Mouse (Mus musculus) limb, embryonic 14.5 days (tissue): ENCODE results near the gene Sec24d. TPM values are rescaled to one million over a fixed set of nuclear protein-coding genes. Genes with fewer than 3 reads are reported as not detected.

Source experiments
- ATAC-seq: fragments of 200-750 bp; cut with Nextera tagmentation; 2 replicates; pipeline ENCODE4 v1.8.0; 2017; ENCODE audit warnings: low read depth, moderate number of reproducible peaks, moderate TSS enrichment; ENCODE audit not compliant: low FRiP score
- DNase-seq: peaks from one replicate; pipeline ENCODE4 v3.0.0-alpha.2; 2015; ENCODE audit warnings: low spot score
- H3K27ac ChIP-seq: fragments of 300-500 bp; sonication (generic); replicated peaks from 2 replicates; pipeline ENCODE4 v1.5.1; 2014; ENCODE audit warnings: low read depth, mild to moderate bottlenecking, low read length, moderate library complexity, mixed read lengths
- H3K27me3 ChIP-seq: fragments of 300-500 bp; sonication (generic); 2 replicates; pipeline ENCODE4 v1.6.1; 2014; ENCODE audit warnings: low read length, mixed read lengths; ENCODE audit not compliant: control insufficient read depth, insufficient read depth
- H3K36me3 ChIP-seq: fragments of 300-500 bp; sonication (generic); 2 replicates; pipeline ENCODE4 v1.6.1; 2014; ENCODE audit warnings: mild to moderate bottlenecking, low read length, moderate library complexity, mixed read lengths; ENCODE audit not compliant: control insufficient read depth, insufficient read depth
- H3K4me1 ChIP-seq: fragments of 300-500 bp; sonication (generic); 2 replicates; pipeline ENCODE4 v1.6.1; 2014; ENCODE audit warnings: antibody characterized with exemption, low read length, mixed read lengths; ENCODE audit not compliant: control insufficient read depth, insufficient read depth
- H3K4me2 ChIP-seq: fragments of 300-500 bp; sonication (generic); replicated peaks from 2 replicates; pipeline ENCODE4 v1.6.1; 2014; ENCODE audit warnings: low read depth, mild to moderate bottlenecking, low read length, moderate library complexity; ENCODE audit not compliant: severe bottlenecking
- H3K4me3 ChIP-seq: fragments of 300-500 bp; sonication (generic); replicated peaks from 2 replicates; pipeline ENCODE4 v1.5.1; 2014; ENCODE audit warnings: low read length
- H3K9ac ChIP-seq: fragments of 300-500 bp; sonication (generic); 2 replicates; pipeline ENCODE4 v1.6.1; 2014; ENCODE audit warnings: mild to moderate bottlenecking, low read depth, low read length, moderate library complexity; ENCODE audit not compliant: severe bottlenecking
- H3K9me3 ChIP-seq: fragments of 300-500 bp; sonication (generic); 2 replicates; pipeline ENCODE4 v1.6.1; 2016; ENCODE audit warnings: low read length; ENCODE audit not compliant: control insufficient read depth
- POLR2A ChIP-seq: fragments of 200-500 bp; IDR thresholded peaks from 2 replicates; pipeline ENCODE4 v1.8.0; 2012; ENCODE audit warnings: inconsistent platforms, mild to moderate bottlenecking, moderate library complexity, borderline replicate concordance; ENCODE audit not compliant: insufficient read depth, insufficient read length; ENCODE audit errors: extremely low read depth
- WGBS: fragments of 180-500 bp; shearing (Covaris S2); extraction: QIAGEN DNeasy Blood & Tissue Kit; methylation state at CpG from one replicate; pipeline ENCODE4 v1.1.7; 2014; 5-methylcytosine and 5-hydroxymethylcytosine counted together
- polyA plus RNA-seq, 2 experiments: library from polyadenylated mRNA; depleted of rRNA in 1 of 2; stranded (reverse) in 1 of 2; unstranded in 1 of 2; fragments of >200 nt; fragmentation: Nextera tagmentation in 1 of 2; extraction: Ambion mirVana in 1 of 2; gene quantifications; 2 replicates each; pipeline versions ENCODE4 v1.2.1 to v1.2.3; 2012 to 2014

Sec24d gene
- polyA plus RNA-seq, 2 experiments = 97.5 to 110 TPM

- peaks cover 9% of the 10 kb centered on the region for H3K4me1 ChIP-seq
- H3K9ac ChIP-seq = peak overlapping the region; percentile 58
- H3K4me2 ChIP-seq = peak overlapping the region; percentile 76
- H3K9me3 ChIP-seq = no peaks in the 10 kb centered on the region
- ATAC-seq = no peak
- TF ChIP-seq POLR2A = no peak
- peak overlapping the region; percentile 44 for H3K4me3 ChIP-seq
- H3K27ac ChIP-seq = no peak overlapping the region
- DNase-seq = no peak
- no peaks in the 10 kb centered on the region for H3K27me3 ChIP-seq
- 11% methylated on average over 7 of the region's 7 CpGs for WGBS
- H3K36me3 ChIP-seq = no peaks in the 10 kb centered on the region
Measured at GRCm38 (mm10) chr3:123235495-123235894, 31.8 kb upstream of the Sec24d start.

GRCm38 (mm10) chr3:123235921-123236320 is 31.3 kb upstream of the Sec24d start, which contains the start of gene Synpo2:
Gene Synpo2, minus strand, starts transcription at chr3:123236149.
- H3K27me3 ChIP-seq = no peaks in the 10 kb centered on the region
- ATAC-seq (peak; percentile 45; the same call in 1 of the 2 replicates), DNase-seq (peak; percentile 67)
- H3K4me3 ChIP-seq = peak within 1 kb of the TSS; percentile 44
- no peaks in the 10 kb centered on the region for H3K36me3 ChIP-seq
- no peaks in the 10 kb centered on the region for H3K9me3 ChIP-seq
- peak within 1 kb of the TSS; percentile 76 for H3K4me2 ChIP-seq
- no peak within 1 kb of the TSS for H3K27ac ChIP-seq
- peaks cover 9% of the 10 kb centered on the region for H3K4me1 ChIP-seq
- peak within 1 kb of the TSS; percentile 58 for H3K9ac ChIP-seq
- no peak for TF ChIP-seq POLR2A
- WGBS = under 1% methylated on average over 20 of the region's 20 CpGs

GRCm38 (mm10) chr3:123237039-123237438 is 30.2 kb upstream of the Sec24d start:
- Histone ChIP-seq H3K36me3 (no peaks in the 10 kb centered on the region), H3K4me2 (no peak overlapping the region), H3K27me3 (no peaks in the 10 kb centered on the region), H3K4me3 (no peak overlapping the region), H3K4me1 (peaks cover 9% of the 10 kb centered on the region), H3K9me3 (no peaks in the 10 kb centered on the region), H3K9ac (no peak overlapping the region), H3K27ac (no peak overlapping the region)
- no peak for TF ChIP-seq POLR2A
- DNase-seq = peak; percentile 38
- ATAC-seq = peak; percentile 83
- 28% methylated on average over 7 of the region's 7 CpGs for WGBS

GRCm38 (mm10) chr3:123237446-123237845 is 29.8 kb upstream of the Sec24d start:
- Histone ChIP-seq H3K27me3 (no peaks in the 10 kb centered on the region), H3K4me1 (peaks cover 9% of the 10 kb centered on the region), H3K9ac (no peak overlapping the region), H3K9me3 (no peaks in the 10 kb centered on the region), H3K4me2 (no peak overlapping the region), H3K36me3 (no peaks in the 10 kb centered on the region), H3K4me3 (no peak overlapping the region), H3K27ac (no peak overlapping the region)
- DNase-seq = no peak
- no peak for ATAC-seq
- no peak for TF ChIP-seq POLR2A

- 55% methylated on average over 5 of the region's 5 CpGs for WGBS
- DNase-seq = no peak
- no peak overlapping the region for H3K4me3 ChIP-seq
Measured at GRCm38 (mm10) chr3:123244376-123244775, 22.9 kb upstream of the Sec24d start.

GRCm38 (mm10) chr3:123245646-123246045 is 21.6 kb upstream of the Sec24d start:
- no peaks in the 10 kb centered on the region for H3K4me1 ChIP-seq
- no peaks in the 10 kb centered on the region for H3K27me3 ChIP-seq
- H3K36me3 ChIP-seq = no peaks in the 10 kb centered on the region
- H3K27ac ChIP-seq = no peak overlapping the region
- no peak overlapping the region for H3K4me3 ChIP-seq
- 11% methylated on average over 4 of the region's 4 CpGs for WGBS
- 0 out of 2 replicates have a peak, but pooled peaks have one; percentile 50 for ATAC-seq
- peak; percentile 68 for DNase-seq
- no peak overlapping the region for H3K9ac ChIP-seq
- no peaks in the 10 kb centered on the region for H3K9me3 ChIP-seq
- TF ChIP-seq POLR2A = no peak
- H3K4me2 ChIP-seq = no peak overlapping the region

More at GRCm38 (mm10) chr3:123244376-123244775, 22.9 kb upstream of the Sec24d start:
- Histone ChIP-seq H3K27ac (no peak overlapping the region), H3K9me3 (no peaks in the 10 kb centered on the region), H3K36me3 (no peaks in the 10 kb centered on the region), H3K4me2 (no peak overlapping the region), H3K9ac (no peak overlapping the region), H3K27me3 (no peaks in the 10 kb centered on the region), H3K4me1 (no peaks in the 10 kb centered on the region)
- no peak for TF ChIP-seq POLR2A
- no peak for ATAC-seq
